Mouse (Mus musculus): ENCODE data around the gene Acan.

Gene Acan

GRCm38 (mm10) chr7:79139891-79140591 is 86.8 kb downstream of the Acan start:
- DNase-seq (ENCODE audit: extremely low spot score) = no peak

DNA sequence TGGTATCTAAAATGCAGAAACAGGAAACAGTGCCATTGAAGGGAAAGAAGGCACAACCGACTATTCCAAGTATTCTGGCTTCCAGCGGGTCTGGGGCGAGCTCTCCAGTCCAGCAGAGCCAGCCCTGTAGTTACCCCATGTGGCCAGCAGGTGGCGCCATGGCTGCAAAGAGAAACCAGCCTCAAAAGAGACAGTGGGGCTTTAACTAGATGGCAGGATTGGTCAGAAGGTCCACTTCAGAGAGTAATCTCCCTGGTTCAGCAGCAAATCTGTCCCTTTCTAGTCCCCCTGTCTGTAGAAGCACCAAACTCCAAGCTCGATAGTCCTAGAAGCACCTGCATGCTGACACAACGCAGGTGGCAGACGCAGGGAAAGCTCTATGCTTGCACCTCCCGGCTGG is 87.6 kb downstream of the Acan start:
- DNase-seq (ENCODE audit: extremely low spot score) = peak; percentile 80

DNA sequence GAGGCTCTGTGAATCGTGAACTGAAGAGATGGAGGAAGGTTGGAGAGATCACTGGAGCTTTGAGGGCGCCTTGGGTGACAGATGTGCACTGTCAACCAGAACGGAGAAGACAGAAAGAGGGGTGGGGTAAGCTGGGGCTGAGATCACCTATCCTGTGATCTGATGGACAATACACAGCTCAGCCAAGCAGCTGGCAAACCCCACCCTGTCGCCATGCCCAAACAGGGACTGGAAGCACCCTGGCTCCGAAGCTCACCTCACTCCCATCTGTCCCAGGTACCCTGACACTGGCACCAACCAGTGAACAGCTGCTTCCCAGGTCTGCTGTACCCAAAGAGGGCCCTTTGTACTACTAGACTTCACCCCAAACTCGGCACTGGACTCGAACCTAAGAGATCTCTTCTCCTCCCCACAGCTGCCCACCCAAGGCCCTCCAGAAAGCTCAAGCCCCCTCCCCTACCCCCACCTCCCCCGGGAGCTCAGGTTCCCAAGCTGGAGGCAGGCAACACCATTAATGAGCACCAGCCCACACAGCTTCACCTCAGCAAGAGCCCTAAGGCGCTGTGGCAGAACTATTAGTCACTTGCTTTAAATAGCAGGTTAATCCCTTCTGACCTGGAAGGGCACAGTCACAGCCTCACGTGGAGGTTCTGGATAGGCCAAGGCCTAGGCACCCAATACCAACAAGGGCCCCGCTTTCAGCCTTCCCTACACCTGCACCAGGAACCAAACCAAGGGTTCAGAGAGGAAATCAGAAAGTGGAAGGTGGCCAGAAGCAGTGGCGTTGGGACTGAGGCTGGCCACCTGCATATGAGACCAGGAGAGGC is 93.9 kb downstream of the Acan start:
- DNase-seq (ENCODE audit: extremely low spot score) = no peak

- DNase-seq (ENCODE audit: extremely low spot score) = peak; percentile 49
Measured at GRCm38 (mm10) chr7:79147931-79148653, 94.8 kb downstream of the Acan start.

- peak; percentile 95 for DNase-seq (ENCODE audit: extremely low spot score)
Measured at GRCm38 (mm10) chr7:79148711-79149266, 95.5 kb downstream of the Acan start, which contains the start of gene Mfge8. Gene Mfge8 (minus strand): TSS chr7:79149060.

GRCm38 (mm10) chr7:79149522-79149921 is 96.2 kb downstream of the Acan start:
- no peak for DNase-seq (ENCODE audit: extremely low spot score)

DNA sequence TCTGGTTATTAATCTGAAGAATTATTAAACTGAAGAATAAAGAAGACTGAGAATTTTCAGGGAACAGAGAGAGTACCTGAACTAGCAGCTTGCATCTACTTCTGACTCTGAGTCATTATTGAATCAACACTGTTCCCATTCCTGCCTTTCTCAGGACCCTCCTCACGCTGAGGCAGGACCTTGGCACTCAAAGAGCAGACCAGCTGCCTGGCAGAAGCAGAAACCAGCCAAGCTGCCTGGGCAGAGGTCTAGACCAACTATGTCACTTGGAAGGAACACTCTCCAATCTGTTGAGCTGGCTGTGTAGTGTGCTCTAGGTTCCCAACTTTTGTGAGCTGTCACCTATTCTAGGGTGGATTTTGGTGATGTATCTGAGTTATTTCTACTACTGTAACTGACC is 106.1 kb downstream of the Acan start:
- no peak for DNase-seq (ENCODE audit: extremely low spot score)
